Mouse (Mus musculus): ENCODE results near the gene Igfbp3.

DNA sequence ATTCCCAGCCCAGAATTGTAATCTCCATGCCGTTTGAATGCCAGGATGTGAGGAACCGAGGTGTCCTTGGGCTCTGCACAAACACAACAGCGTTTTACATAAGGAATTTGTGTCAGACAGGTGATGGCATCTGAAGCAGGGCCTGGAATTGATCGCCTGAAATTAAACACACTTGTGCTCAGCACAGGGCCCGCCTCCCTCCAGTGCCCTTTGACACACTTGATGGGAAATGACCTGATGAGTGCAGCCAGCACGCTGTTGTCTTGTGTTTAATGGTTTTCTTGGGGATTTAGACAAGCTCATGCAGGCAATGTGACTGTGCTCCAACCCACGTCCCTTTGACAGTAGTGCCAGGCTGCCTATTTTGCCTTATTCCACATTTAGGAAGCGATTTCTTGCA is 26.3 kb downstream of the Igfbp3 start:
- TF ChIP-seq CTCF (IDR thresholded peaks at IDR 0.05; ENCODE audit: control insufficient read depth, insufficient read depth, insufficient replicate concordance, low read depth, low read length) (no peak), POLR2A (IDR thresholded peaks at IDR 0.05; ENCODE audit: control insufficient read depth, low read depth, low read length) (no peak)
